Mouse (Mus musculus) mature B cell (primary cell): ENCODE measurements around the gene Etv5.
"Not testable (repeated sequence)": the region's sequence is repeated elsewhere in the genome, so short reads cannot be mapped to it uniquely, and the experiment has no call there.

Source experiments
- in situ Hi-C: fragments of 300-500 bp; cut with MboI; formaldehyde crosslinking; loops from 2 replicates; pipeline ENCODE4 v1.14.3; 2019

Gene Etv5

GRCm38 (mm10) chr16:22396420-22396819, 43.1 kb downstream of the Etv5 start:
- in situ Hi-C loops, result no loop called here

- in situ Hi-C loops, result no loop called here
Observed at GRCm38 (mm10) chr16:22395093-22395844, 44.2 kb downstream of the Etv5 start.

DNA sequence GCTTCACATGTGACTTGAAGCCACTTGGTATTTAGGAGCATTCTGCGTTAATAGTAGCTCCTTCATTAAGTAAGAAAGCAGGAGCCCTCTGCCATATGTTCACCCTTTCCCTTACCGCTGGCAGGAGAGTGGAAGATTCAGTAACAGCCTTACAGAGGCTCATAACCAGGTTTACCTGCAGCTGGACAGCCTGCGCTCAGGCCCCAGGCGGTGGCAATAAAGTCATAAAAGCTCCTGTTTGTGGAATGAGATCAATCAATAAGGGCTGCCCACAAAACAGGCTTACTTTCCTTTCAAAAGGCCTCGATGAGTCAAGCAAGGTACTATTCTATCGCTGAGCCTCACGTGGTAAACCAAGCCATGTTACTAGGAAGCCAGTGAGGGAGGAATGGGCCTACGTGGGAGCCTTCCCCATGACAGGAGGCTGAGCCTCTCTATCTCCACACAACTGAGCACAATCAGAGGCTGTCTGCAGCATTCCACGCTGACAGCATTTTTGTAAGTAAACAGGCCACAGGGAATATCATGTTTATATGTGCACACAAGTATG, 49.1 kb downstream of the Etv5 start:
- in situ Hi-C loops, result no loop called here

- in situ Hi-C loops, result no loop called here
Observed at GRCm38 (mm10) chr16:22389146-22389911, 50.2 kb downstream of the Etv5 start.

- in situ Hi-C loops, result no loop called here
Observed at GRCm38 (mm10) chr16:22387731-22388130, 51.8 kb downstream of the Etv5 start.

- in situ Hi-C loops, result not testable (repeated sequence)
Observed at GRCm38 (mm10) chr16:22382018-22382417, 57.5 kb downstream of the Etv5 start.

DNA sequence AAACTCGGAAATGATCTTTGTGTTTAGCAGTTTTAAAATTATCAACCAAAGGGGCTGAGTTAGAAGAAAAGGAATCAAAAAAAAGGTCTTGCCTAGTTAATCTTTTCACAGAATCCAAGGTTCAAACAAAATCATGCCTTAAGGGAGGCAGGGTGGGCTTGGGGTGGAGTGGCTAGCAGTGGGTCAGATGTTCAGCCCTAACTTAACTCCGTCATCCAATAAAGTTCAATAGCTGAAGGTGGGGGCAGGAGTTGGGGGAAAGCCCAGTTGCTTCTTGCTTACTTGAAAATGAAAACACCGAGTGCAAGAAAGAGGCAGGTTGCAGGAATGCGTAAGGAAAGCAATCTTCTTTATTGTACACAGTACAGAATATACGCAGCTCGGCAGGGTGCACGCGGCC, 58.5 kb downstream of the Etv5 start:
- in situ Hi-C loops, result no loop called here

DNA sequence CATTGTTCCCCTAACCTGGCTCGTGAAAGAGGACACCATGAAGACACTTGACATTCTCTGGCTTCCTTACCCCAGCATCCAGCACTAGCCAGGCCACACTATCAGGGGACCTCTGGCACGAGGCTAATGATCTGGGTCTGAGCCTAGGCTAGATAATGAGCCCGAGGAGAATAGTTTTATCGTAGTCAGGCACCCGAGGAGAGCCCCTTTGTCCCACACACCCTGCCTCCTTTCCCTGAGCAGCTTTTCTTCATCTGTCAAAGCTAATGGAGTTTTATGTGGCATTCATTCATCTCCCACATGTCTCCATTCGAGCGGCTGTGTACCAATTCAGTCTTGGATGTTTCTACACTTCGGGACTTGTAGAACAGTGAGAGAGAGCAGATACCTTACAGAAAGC, 59.5 kb downstream of the Etv5 start:
- in situ Hi-C loops, result no loop called here

GRCm38 (mm10) chr16:22379342-22379741, 60.2 kb downstream of the Etv5 start:
- in situ Hi-C loops, result no loop called here

- in situ Hi-C loops, result no loop called here
Observed at GRCm38 (mm10) chr16:22377714-22378113, 61.8 kb downstream of the Etv5 start.

- in situ Hi-C loops, result no loop called here
Observed at GRCm38 (mm10) chr16:22374898-22375297, 64.6 kb downstream of the Etv5 start.

- in situ Hi-C loops, result no loop called here
Observed at GRCm38 (mm10) chr16:22372701-22373124, 66.8 kb downstream of the Etv5 start.

DNA sequence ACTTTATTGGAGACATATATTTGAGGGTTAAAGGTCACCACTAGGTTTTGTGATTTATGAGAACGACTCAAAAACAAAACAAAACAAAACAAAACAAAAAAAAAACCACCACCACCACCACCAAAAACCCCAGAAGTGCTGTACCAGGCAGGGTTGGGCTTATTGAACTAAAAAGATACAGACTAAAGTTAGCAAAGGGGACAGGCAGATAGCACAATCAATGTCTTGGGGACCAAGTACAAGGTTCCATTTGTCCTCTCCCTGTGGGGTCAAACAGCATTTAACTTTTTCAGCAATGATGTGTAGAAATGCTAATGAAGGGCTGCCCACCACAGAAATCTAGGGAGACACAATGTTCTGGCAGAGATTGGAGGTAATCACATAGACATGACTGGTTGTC, 67.3 kb downstream of the Etv5 start:
- in situ Hi-C loops, result no loop called here

DNA sequence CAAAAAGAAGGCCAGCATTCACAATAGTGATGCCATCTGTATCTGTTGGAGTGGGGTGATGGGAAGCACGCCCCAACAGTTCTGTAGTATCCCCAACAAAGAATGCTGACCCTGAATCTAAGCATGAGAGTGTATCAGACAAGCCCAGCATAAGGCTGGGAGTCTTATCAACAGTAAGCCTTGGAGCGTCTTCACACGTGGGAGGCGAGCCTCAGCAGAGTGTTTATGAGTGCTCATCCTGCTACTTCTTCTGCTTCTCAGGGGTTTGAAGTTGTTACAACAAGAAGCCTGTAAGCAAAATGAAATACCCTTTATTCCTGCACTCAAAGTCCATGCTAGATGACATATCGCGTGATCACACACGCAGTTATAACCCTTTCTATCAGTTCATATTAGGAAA, 72.4 kb downstream of the Etv5 start:
- in situ Hi-C loops, result no loop called here

GRCm38 (mm10) chr16:22366040-22366439, 73.5 kb downstream of the Etv5 start:
- in situ Hi-C loops, result no loop called here

DNA sequence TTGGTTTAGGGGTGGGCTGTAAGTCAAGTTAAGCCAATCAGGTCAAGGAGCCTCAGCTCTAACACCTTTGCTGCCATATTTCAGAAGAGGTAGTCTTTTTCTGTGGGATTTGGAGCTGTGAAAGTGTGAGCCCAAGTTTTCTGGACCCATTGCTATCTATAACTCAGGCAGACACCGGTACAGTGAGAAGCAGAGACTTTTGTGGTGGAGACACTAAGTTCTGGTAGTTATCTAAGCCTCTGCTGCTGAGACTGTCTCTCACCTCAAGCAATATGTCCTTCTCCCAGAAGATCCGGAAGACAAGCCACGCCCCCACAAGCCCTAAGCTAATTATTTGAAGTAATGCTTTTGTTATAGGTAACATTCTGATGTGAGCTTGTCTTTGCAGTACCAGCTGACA, 73.9 kb downstream of the Etv5 start:
- in situ Hi-C loops, result no loop called here

GRCm38 (mm10) chr16:22358701-22359354, 80.7 kb downstream of the Etv5 start:
- in situ Hi-C loops, result no loop called here

DNA sequence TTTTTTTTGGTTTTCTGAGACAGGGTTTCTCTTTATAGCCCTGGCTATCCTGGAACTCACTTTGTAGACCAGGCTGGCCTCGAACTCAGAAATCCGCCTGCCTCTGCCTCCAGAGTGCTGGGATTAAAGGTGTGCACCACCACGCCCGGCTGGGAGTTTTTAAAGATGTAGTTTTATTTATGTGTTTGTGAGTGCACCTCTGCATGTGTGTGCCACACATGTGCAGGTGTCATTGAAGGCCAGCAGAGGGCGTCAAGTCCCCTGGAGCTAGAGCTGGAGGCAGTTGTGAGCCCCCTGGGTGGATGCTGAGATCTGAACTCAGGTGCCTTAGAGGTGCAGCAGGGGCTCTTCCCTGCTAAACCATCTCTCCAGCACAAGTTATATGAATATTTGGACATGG, 85.3 kb downstream of the Etv5 start:
- in situ Hi-C loops, result not testable (repeated sequence)

DNA sequence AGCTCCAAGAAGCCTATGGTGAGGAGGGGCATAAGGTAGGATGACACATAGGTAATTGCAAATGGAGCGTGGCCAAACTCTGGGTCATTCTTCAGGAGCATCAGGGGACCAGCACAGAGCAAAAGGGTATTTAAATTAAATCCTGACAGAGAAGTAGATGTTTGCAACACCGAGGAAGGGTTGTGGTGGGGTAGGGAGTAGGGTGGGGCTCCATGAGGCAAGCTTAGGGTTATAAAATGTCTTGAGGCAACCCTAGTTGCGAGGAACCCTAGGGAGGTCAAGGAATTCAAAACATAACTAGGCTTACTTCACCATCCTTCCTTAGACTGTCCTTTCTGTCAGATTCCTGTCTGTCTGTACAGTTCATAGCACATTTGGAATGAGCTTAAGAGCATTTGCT, 85.9 kb downstream of the Etv5 start:
- in situ Hi-C loops, result no loop called here

DNA sequence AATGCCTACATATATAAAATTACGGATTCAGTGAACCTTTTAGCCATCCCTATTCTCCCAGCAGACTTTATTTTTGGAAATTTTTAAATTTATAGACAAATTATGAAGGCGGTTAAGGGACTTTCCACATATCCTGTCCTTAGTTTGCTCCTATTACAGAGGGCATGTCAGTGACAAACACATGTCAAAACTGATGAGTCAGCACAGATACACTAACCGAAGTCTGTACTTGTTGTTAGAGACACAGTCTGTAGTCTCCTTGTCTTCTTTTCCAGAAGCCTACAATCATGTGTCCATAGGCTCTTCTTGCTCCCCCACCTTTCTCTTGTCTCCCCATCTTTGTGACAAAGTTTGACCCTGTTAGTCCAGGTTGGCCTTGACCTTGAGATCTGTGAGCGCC, 88.3 kb downstream of the Etv5 start:
- in situ Hi-C loops, result no loop called here

DNA sequence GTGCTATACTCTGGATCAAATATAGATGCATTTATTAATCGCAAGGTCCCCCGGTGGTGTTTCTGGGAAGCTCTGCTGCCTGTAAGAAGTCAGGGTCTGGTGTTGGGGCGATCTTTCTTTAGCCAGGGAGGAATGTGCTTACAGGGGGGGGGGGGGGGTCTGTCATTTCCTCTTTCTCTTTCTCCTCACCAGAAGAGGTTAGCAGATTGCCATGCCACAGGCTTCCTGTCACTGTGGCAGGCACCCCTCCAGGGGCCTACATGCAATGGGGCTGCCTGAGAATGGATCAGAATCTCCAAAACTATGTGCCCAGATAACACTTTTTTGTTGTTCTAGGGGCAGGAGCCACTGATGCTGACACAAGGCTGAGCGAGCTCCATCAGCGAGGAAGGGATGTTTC, 89.7 kb downstream of the Etv5 start:
- in situ Hi-C loops, result no loop called here

DNA sequence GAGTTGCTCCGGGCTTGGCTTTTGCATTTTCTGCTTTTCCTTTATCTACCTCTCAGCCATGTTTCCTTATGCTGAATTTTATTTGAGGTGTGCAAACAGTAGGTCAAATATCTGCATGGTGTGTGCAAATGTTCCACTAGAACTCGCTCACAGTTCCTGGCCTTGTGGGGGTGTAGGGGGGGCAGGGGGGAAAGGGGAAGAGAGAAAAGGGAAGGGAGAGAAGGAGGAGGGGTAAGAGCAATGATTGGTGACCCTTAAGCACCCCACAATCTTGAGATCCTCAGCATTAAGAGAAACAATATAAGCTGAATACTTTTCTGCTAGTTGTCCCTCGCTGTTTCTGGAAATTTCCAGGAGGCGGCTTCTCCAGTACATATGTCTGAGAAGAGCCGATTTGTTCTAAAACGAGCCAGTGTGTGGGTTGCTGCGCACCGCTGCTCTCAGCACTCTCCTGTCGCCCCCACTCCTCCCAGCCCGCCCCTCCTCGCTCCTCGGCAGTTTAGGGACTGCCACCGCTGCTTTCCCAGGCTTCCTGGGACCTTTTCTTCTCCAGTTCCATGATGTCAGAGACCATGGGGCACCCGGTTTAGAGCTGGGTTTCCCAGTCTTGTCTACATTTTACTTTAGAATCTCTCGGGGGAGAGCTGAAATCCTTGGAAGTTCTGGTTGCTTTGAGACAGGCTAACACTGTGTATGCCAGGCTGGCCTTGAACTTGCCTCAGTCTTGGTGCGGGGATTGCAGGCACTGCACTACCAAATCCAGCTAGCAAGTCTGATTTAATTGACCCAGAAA, 90.8 kb downstream of the Etv5 start:
- in situ Hi-C loops, result no loop called here
